Mouse (Mus musculus): ENCODE results near the gene Casp8. TPM values are rescaled to one million over a fixed set of nuclear protein-coding genes. Genes with fewer than 3 reads are reported as not detected.
"Not testable (repeated sequence)": the region's sequence is repeated elsewhere in the genome, so short reads cannot be mapped to it uniquely, and the experiment has no call there.

The Casp8 gene
- polyA plus RNA-seq, 1 experiment = 8.9 TPM

GRCm38 (mm10) chr1:58796059-58796363 lies 837 bp downstream of the Casp8 start:
- Histone ChIP-seq H3K4me3 (replicated peaks; ENCODE audit: extremely low read depth, low read depth, low read length) (peak overlapping the region; percentile 76), H3K4me1 (ENCODE audit: control insufficient read depth, insufficient read depth, low read length) (no peaks in the 10 kb centered on the region; the same call in 1 of the 2 replicates)
- no peak for DNase-seq
- WGBS = 2% methylated on average over 3 of the region's 3 CpGs
- TF ChIP-seq CTCF (IDR thresholded peaks at IDR 0.05; ENCODE audit: insufficient read depth, low read length) = no peak
- TF ChIP-seq POLR2A (IDR thresholded peaks at IDR 0.05; ENCODE audit: borderline replicate concordance, extremely low read depth, low read depth, low read length) = no peak

- no peak overlapping the region for H3K4me3 ChIP-seq (replicated peaks; ENCODE audit: extremely low read depth, low read depth, low read length)
- no peak for TF ChIP-seq POLR2A (IDR thresholded peaks at IDR 0.05; ENCODE audit: borderline replicate concordance, extremely low read depth, low read depth, low read length)
- no peak for TF ChIP-seq CTCF (IDR thresholded peaks at IDR 0.05; ENCODE audit: insufficient read depth, low read length)
Measured at GRCm38 (mm10) chr1:58796853-58797252, 1.7 kb downstream of the Casp8 start.

GRCm38 (mm10) chr1:58797370-58797769 lies 2.2 kb downstream of the Casp8 start:
- WGBS = 38% methylated on average over 2 of the region's 2 CpGs
- H3K4me1 ChIP-seq (ENCODE audit: control insufficient read depth, insufficient read depth, low read length) = no peaks in the 10 kb centered on the region; the same call in 1 of the 2 replicates
- H3K4me3 ChIP-seq (replicated peaks; ENCODE audit: extremely low read depth, low read depth, low read length) = no peak overlapping the region
- TF ChIP-seq POLR2A (IDR thresholded peaks at IDR 0.05; ENCODE audit: borderline replicate concordance, extremely low read depth, low read depth, low read length) (no peak), CTCF (IDR thresholded peaks at IDR 0.05; ENCODE audit: insufficient read depth, low read length) (no peak)
- no peak for DNase-seq

More at GRCm38 (mm10) chr1:58796853-58797252, 1.7 kb downstream of the Casp8 start:
- H3K4me1 ChIP-seq (ENCODE audit: control insufficient read depth, insufficient read depth, low read length) = no peaks in the 10 kb centered on the region; the same call in 1 of the 2 replicates
- DNase-seq = no peak
- 33% methylated on average over 4 of the region's 4 CpGs for WGBS

- Histone ChIP-seq H3K4me3 (replicated peaks; ENCODE audit: extremely low read depth, low read depth, low read length) (no peak overlapping the region), H3K4me1 (ENCODE audit: control insufficient read depth, insufficient read depth, low read length) (no peaks in the 10 kb centered on the region; the same call in 1 of the 2 replicates)
- DNase-seq = no peak
- TF ChIP-seq POLR2A (IDR thresholded peaks at IDR 0.05; ENCODE audit: borderline replicate concordance, extremely low read depth, low read depth, low read length) (no peak), CTCF (IDR thresholded peaks at IDR 0.05; ENCODE audit: insufficient read depth, low read length) (no peak)
- WGBS = 95% methylated on average over 4 of the region's 4 CpGs
Measured at GRCm38 (mm10) chr1:58798911-58799310, 3.7 kb downstream of the Casp8 start.

GRCm38 (mm10) chr1:58800644-58801043 lies 5.5 kb downstream of the Casp8 start:
- not testable (repeated sequence) for H3K4me3 ChIP-seq (replicated peaks; ENCODE audit: extremely low read depth, low read depth, low read length); DNase-seq; H3K4me1 ChIP-seq (ENCODE audit: control insufficient read depth, insufficient read depth, low read length)
- WGBS = 64% methylated on average over 7 of the region's 7 CpGs

GRCm38 (mm10) chr1:58801558-58802285 lies 6.5 kb downstream of the Casp8 start:
- H3K4me1 ChIP-seq (ENCODE audit: control insufficient read depth, insufficient read depth, low read length) = peaks cover 3% of the 10 kb centered on the region
- WGBS = 75% methylated on average over 8 of the region's 8 CpGs
- no peak for DNase-seq
- peak overlapping the region; percentile 55 for H3K4me3 ChIP-seq (replicated peaks; ENCODE audit: extremely low read depth, low read depth, low read length)
- TF ChIP-seq CTCF (IDR thresholded peaks at IDR 0.05; ENCODE audit: insufficient read depth, low read length) = no peak

- TF ChIP-seq CTCF (IDR thresholded peaks at IDR 0.05; ENCODE audit: insufficient read depth, low read length) = peak; percentile 60
- peak; percentile 45; the same call in 1 of the 2 replicates for TF ChIP-seq POLR2A (IDR thresholded peaks at IDR 0.05; ENCODE audit: borderline replicate concordance, extremely low read depth, low read depth, low read length)
Measured at GRCm38 (mm10) chr1:58802322-58803273, 7.4 kb downstream of the Casp8 start.

GRCm38 (mm10) chr1:58803531-58803930 lies 8.4 kb downstream of the Casp8 start:
- no peak overlapping the region for H3K4me3 ChIP-seq (replicated peaks; ENCODE audit: extremely low read depth, low read depth, low read length)
- no peak for TF ChIP-seq POLR2A (IDR thresholded peaks at IDR 0.05; ENCODE audit: borderline replicate concordance, extremely low read depth, low read depth, low read length)
- no peak for TF ChIP-seq CTCF (IDR thresholded peaks at IDR 0.05; ENCODE audit: insufficient read depth, low read length)
- H3K4me1 ChIP-seq (ENCODE audit: control insufficient read depth, insufficient read depth, low read length) = peaks cover 3% of the 10 kb centered on the region
- 57% methylated on average over 6 of the region's 6 CpGs for WGBS
- DNase-seq = no peak

More at GRCm38 (mm10) chr1:58802322-58803273, 7.4 kb downstream of the Casp8 start:
- 41% methylated on average over 18 of the region's 18 CpGs for WGBS
- peak; percentile 57 for DNase-seq
- Histone ChIP-seq H3K4me3 (replicated peaks; ENCODE audit: extremely low read depth, low read depth, low read length) (peak overlapping the region; percentile 55), H3K4me1 (ENCODE audit: control insufficient read depth, insufficient read depth, low read length) (peaks cover 3% of the 10 kb centered on the region)

GRCm38 (mm10) chr1:58806651-58807050 lies 11.5 kb downstream of the Casp8 start:
- DNase-seq = no peak
- Histone ChIP-seq H3K4me1 (ENCODE audit: control insufficient read depth, insufficient read depth, low read length) (peaks cover 3% of the 10 kb centered on the region), H3K4me3 (replicated peaks; ENCODE audit: extremely low read depth, low read depth, low read length) (no peak overlapping the region)
- TF ChIP-seq POLR2A (IDR thresholded peaks at IDR 0.05; ENCODE audit: borderline replicate concordance, extremely low read depth, low read depth, low read length) (no peak), CTCF (IDR thresholded peaks at IDR 0.05; ENCODE audit: insufficient read depth, low read length) (no peak)
- WGBS = 43% methylated on average over 3 of the region's 3 CpGs

Data from lung, adult 2 months (tissue).